Mouse (Mus musculus) c-Kit-negative CD71-positive TER-119-positive erythroid progenitor cells, embryonic 14.5 days (primary cell): ENCODE data around the gene Snai3.

Experiments
- DNase-seq: peaks from one replicate; pipeline ENCODE4 v3.0.0-alpha.2; 2013; ENCODE audit warnings: low read depth, low spot score

Gene Snai3

DNA sequence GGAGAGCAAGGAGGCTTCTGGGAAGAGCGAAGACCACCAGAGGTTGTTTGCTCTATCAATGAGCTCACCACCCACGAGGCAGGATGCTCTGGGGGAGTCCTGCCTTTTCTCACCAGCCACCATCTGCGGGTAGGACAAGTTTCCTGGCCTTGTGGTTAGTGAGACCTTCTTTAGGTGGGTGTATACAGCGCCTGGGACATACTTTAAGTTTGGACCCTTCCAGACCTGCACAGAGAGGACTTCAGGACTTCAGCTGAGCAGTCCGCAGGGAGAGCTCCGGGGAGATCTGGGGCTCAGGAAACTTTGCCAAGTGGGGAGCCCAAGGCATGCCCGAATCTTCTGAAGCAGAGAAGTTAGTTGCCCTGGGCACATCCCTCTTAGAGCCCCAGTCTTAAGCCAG lies 543 bp downstream of the Snai3 start:
- DNase-seq = no peak

DNA sequence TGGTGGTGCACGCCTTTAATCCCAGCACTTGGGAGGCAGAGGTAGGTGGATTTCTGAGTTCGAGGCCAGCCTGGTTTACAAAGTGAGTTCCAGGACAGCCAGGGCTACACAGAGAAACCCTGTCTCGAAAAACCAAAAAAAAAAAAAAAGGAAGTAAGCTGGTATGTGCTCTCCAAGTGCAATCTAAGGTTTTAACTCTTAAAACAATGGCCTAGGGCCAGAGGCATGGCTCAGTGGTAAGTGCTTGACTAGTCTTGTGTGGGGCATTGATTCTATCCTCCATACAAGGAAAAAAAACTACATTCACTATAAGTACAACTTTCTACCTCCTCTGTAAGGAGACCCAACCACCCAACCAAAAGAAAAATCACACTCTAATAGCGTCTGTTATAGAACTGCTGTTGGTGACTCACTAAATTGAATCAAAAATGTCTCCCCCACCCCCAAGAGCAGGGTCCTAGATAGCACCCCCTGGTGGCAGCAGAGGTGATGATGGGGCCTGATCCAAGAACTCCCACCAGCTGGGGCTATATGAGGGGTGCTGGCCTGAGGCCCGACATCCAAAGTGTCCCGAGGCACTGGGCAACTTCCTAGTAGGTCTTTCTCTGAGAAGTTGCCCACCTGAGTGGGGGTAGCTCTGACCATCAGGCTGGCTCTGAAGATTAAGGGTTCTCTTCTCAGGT lies 1.2 kb downstream of the Snai3 start:
- DNase-seq = no peak

DNA sequence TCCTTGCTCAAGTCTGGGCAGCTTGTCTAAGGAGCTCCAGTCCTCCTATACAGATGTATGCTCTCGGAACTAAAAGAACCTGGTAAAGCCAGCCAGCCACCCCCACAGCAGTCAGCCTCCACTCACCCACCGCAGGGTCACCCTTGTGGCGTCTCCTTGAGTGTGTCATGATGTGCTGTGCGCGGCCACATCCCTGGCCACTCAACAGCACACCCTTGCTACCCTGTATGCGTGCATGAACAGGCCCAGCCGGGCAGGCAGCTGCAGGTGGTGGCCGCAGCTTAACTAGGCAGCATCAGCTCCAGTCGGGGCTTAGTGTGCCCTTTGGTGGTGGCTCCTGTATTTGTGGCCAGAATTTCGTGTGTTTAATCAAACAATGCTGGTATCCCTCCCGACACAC lies 3.4 kb downstream of the Snai3 start:
- no peak for DNase-seq

DNA sequence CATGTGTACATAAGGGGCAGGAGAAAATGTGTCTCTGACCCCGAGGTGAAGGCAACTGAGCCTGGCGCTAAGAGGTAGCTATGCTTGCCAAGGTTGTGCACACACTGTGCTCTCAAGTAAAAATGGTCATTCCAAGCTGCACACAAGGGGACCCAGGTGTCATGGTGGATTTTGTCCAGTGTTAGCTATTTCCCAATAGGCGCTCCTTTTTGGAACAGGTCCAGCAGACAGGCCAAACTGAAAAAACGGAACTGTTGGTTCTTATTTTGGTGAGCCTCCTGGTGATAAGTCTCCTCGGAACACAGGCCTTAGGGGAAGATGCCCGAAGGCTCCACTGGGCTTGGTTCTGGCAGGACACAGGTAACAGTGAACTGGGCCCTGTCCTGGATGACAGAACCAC lies 6.1 kb downstream of the Snai3 start:
- DNase-seq = no peak

DNA sequence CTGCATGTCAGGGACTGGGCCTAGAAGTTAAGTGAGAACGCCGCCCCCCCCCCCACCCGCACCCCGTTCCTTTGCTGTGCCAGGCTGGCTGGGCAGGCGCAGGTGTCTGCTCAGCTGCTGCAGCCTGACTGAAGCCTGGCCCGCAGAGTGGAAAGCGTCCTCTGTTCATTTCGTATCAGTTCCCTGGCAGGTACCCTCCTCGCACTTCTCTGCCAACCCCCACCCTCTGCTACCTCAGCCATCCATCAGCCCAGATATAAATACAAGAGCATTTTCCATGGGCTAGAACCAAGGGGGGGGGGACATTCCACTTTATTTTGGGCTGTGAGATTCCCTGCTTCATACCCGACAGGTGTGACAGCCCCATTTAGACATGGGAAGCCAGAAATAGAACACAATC lies 8.4 kb downstream of the Snai3 start:
- DNase-seq = no peak

DNA sequence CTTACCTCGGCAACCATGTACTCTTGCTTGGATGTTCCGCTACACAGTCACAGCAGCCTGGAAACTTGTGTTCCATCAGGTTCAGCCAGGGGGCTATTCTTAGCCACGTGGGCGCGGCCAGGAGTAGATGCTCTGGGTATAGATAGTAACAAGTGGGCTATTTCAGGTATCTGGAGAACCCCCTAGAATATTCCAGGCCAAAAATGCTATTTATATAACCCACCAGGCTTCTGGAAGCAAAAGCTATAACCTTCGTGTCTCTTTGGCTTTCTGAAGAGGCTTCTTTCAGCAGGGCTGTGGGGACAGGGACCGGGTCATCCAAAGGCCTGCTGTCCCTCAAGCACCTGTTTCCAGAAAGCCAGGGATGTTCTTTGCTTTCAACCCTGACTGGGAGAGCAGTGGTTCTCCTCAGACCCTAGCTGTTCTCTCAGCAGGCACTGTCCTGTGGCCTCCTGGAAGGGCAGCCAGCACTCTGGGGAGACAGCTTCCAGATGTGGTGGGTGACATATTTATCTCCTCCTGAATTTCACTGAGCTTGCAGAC lies 9.3 kb downstream of the Snai3 start:
- no peak for DNase-seq

DNA sequence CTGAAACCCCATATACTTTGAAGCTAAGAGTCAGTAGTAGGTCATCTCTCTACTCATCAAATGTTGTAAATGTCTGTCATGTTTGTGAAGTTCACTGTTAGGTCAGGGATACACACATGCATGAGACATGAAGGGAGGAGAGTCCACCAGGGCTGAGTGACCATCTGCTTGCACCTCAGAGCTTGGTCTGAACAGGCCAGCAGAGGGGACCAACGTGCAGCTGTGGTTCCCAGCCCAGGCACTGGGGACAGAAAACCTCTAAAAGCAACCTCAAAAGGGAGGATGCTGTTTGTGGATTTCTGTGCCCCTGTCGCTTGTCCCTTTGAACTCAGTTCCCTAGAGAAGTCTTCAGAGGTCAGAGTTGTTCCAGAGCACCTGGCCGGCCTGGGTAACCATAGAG lies 15.3 kb downstream of the Snai3 start:
- DNase-seq = no peak

DNA sequence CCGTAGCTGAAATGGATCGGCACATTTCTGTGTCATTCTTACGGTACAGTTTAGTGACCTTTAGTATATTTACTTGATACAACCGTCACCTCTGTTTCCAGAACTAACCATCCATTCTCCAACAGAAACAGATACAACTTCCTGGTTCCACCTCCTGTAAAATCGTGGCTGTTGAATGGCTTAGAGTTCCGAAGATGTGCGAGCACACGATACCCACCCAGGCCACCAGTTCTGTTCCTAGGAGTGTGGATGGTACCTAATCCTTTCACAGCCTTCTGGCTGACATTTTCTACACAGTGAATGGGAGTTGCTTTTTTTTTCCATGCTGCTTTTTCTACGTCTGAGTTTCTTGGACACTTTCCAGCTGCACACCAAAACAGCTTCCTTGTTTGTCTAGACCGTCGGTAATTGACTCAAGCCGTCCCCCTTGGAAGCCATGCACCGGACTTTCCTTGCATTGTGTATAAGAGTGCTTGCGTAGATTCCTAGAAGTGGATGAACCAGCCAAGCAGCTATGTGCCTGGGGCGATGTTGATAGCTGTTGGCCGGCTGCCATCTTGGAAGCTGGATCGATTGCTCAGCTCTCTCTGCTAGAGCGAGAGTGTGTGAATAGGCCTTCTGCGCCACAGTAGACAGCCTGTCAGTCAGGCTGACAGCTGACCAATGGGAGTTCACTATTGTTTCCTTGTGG lies 16.3 kb downstream of the Snai3 start:
- DNase-seq = peak; percentile 32

DNA sequence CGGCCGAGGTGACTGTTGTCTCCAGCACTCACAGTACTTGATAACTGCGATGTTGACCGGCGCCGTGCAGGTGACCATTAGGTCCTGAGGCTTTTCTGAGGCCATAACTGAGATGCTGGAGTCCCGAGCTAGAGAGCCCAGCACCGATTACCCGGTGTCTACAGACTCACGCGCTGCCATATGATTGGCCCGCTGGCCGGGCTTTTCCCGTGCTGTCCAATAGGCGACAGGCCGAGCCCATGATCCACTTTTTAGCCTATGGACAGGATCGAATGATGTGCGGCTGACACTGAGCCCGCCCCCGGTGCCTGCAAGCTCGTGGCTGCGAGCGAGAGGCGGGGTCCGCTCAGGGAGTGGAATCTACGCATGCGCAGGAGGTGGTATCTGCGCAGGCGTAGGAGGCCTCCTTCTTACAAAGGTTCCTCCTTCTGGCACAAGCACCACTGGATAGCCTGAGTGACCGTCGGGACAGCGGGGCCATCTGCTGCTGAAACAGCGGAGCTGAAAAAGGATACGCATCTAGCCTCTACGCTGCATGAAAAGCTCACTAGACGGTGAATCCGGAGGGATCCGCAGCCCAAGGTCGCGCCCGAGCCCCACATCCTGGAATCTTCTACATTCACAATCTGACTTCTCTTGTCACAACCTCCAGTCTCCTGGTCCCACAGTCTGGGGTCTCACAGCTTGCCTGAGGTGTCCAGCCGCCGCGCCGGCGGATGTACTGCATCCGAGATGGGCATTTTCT lies 17.1 kb downstream of the Snai3 start, which contains the start of gene Mvd:
Gene Mvd, minus strand, starts transcription at position 161 of the 745 bp plus-strand sequence.
- DNase-seq = peak; percentile 94

DNA sequence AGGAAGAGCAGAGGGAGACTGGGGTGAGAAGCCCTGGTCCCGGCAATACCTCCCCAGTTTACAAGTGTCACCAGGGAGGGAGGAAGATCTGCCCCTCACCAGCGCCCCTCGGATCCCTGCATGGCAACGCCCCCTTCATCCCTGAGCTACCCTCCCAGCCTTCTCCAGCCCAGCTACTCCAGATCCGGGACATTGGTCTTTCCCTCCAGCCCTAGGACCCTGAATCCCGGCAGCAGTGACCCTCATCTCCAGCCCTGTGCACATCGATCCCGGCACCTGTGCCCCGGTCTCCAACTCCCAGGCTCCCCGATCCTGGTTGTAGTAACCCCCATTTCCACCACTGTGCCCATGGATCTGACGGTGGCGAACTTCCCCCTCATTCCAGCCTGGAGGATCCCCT lies 17.8 kb downstream of the Snai3 start:
- DNase-seq = no peak

DNA sequence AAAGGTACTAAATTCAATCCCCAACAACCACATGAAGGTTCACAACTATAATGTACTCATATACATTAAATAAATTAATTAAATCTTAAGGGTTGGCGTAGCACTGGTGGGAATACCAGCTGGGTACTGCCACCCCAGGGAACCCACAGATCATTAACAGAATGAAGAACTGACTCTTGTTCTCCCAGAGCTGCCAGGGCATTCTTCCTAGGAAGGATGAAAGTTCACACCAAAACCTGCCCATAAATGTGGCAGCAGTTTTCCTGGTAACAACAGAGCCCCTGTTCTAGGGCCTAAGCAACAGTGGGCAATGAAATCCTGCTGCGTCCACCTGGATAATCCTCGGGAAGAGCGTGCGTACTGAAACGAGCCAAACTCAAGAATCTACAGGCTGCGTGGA lies 18.2 kb downstream of the Snai3 start:
- DNase-seq = no peak

DNA sequence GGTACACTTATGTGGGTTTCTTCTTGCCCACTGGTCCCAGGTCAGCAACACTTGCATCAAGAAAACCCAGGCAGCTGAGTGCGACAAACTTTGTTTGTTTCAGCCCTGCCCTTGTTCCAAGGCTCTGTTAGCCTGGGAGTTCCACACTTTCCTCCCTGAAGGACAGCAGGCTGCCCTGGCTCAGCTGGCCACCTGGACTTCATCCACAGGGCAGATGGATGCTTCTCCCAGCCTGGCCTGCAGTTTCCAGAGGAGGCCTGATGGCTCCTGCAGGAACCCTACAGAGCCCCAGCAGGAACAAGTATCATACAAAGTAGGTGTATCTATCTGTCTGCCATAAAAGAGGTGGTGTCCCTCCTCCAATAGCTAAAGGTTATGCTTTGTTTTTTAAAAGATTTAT lies 19.2 kb downstream of the Snai3 start:
- DNase-seq = no peak

DNA sequence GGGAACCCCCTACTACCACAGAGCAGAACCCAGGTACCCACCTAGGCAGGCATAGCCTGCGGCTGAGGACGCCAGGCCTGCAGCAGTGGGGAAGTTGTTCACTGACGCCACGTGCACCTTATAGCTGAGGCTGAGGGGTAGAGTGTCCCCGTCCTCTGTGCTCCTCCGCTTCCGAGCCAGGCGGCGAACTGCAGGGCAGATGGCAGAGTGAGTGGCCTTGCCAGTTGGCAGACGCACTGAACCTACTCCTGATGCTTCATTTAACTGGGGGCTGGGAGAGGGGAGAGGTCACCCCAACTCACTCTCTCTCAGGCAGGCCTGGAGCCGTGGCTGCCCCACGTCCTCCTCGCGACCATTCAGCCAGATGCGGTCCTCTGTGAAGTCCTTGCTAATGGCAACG lies 21.2 kb downstream of the Snai3 start:
- DNase-seq = no peak

DNA sequence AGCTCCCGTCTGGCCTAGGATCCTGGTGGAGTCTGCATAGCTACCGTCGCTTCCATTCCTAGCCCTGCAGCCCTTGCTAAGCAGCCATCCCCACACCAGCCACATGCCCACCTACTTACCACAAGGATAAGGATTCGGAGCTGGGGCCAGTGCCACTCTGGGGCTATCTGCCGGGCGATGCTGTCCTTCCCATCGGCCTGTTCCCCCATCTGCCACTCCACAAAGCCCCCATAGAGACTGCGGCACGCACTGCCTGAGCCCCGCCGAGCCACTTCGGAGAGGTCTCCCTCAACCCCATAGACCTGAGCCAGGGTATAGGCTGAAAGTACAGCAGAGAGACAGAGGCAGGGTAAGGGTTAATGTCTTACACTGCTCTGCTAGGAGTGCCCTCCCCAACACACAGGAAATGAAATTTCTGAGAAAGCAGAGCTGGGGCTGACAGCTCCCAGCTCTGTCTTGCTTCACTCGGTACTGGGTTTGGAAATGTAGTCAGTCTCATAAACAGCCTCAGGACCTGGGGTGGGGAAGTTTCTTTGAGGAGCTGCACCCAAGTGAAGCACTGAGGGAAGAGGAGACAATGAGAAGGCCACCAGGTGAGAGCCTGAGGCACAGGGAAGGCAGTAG lies 22.7 kb downstream of the Snai3 start:
- no peak for DNase-seq

DNA sequence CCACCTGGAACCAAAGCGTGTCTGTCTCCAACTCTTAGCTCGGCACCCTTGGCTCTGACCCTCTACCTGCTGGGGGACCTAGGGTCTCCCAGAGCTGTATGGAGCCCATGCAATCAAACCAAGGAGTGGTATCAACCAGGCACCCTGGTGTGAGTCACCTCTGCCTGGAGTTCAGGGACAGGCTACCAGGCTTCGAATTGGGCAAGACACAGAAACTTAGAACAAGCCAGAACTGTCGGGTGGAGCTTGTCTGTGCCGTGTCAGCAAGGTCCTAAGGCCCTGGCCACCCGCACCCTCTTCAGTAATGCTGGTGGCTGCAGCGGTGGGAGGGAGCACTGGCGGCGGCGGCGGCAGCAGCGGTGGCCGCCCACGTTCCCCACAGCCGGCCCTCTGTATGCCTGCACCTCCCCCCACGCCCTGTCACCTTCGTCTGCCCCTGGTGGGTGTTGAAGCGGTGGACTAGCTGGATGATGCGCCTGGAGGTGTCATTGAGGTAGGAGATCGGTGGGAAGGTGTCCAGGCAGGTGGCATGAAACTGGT lies 23.9 kb downstream of the Snai3 start:
- DNase-seq = no peak

DNA sequence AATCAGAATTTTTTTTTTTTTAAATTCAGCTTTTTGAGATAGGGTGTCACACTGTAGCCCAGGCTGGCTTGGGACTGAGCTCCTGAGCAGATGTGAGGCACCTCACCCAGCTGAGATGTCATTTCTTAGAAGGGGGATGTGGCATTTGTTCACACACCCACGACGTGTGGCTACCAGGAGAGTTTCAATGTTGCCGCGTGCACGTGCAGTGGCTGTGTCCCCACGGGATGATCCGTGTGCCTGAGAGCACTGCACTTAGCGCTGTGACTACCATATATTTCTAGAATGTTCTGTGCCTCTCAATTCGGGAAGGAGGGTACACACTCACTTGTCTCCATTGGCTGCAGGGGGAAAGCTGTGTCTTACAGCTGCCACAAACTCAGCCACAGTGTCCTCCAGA lies 24.4 kb downstream of the Snai3 start:
- DNase-seq = no peak

DNA sequence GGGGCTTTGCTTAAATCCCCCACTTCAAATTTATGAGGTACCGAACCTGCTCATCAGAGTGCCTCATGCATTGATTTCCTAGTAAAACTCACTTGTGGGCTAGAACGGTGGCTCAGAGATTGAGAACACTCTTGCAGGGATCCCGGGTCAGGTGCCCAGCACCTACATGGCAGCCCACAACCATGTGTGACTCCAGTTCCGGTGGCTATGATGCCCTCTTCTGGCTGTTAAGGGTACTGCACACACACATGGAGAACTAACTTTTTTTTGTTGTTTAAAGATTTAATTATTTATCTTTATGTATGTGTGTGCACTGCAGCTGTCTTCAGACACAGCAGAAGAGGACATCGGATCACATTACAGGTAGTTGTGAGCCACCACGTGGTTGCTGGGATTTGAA lies 25.2 kb downstream of the Snai3 start:
- no peak for DNase-seq

DNA sequence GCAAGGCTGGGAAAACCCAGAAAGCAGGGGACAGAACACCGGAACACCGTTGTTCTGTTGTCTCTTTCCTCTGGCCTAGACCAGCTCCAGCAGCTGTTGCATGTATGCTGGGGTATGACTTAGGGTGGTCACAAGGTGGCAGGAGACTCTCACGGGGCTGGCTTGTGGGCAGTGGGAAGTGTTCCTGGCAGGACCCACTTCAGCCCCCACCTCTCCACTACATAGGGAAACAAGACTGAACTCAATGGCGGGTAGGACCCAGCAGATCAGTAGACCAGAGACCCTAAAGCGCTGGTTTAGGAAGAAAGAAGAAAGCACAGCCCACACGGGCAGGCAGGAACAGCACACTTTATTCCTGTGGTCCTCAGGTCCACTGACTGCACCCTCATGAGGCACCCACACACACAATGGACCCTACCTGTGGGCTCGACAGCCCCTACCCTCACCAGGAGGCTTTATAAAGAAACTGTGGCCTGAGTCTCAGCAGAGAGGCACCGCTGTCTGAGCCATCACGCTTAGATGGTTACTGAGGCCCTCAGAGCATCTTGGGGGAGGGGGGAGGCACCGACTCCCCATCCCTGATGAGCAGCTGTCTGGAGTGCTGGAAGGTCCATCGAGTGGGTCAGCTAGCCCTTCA lies 27.1 kb downstream of the Snai3 start:
- no peak for DNase-seq

DNA sequence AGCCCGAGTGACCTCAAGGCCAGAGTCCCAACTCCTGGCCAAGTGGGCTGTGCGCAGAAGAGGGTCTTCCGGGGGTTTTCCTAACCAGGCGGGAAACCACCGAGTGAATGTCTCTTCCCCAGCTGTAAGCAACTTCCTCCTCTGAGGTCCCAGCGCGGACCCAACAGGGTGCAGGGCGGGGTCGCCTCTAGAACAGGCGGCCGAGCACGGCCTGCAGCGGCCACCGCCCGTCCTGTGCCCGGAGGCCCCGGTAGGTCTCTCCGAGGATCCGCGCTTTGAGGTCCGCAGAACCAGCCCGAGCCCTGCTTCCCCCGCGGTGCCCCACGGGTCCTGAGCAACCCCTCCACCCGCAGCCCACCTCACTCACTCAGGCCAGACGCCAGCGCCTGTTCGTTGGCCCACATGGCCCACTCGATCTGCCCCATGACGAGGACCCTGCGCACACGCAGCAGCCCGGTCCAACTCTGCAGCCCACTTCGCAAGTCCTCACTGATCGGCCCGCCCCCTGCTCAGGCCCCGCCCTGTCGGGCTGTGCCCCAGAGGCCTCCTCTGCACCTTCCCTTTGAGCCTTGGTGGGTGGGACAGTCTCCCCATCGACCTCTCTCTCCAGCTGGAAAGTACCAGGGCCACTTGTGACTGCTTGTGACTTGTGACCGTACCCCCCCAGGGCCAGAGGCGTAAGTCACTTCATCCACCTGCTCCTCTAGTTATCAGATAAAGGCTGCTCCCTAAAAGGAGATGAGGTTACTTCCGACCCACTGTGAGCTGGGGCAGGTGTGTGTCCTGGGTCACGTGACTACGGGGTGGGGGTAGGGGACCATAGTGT lies 27.9 kb downstream of the Snai3 start, which contains the start of gene Cyba:
Gene Cyba, minus strand, starts transcription at position 488 of the 826 bp plus-strand sequence.
- DNase-seq = no peak

DNA sequence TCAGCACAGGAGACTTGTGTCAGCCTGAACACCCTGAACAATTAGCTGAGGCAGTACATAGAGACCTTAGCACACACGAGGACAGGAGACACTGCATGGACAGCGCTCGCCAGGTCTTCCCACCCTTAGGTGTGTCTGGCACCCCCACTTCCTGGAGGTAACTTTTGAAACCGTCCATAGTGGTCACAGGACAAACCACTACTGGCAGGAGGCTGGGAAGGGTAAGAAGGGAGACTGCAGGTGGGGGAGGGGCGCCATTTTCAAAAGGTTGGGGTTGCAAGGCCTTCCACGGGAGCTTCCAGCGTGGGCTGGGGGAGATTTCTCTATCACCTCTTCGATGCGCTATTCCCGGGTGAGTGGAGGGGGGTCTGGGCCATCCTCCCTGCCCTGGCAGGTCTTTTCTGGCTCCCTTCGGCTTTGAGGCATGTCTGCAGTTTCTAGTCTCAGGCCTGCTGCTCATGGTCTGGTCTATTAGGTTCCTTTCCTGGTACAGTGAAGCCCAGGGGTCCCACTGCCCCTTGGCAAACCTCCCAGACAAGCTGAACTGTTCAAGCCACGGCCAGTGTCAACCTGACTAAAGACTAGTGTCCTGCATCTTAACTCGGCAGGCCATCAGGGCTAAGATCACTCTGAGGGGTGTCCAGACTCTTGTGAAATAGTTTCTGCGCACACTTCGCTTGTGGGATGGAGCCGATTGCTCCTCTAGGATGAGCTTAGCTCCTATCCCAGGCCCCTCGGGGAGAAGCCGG lies 28.7 kb downstream of the Snai3 start:
- DNase-seq = no peak
